Mouse (Mus musculus) CD4-positive naive resting alpha-beta T cell, adult 57 days (primary cell): ENCODE data around the gene Gtf2i. TPM values are rescaled to one million over a fixed set of nuclear protein-coding genes. Genes with fewer than 3 reads are reported as not detected.

ENCODE experiments used
- total RNA-seq: library from RNA; stranded (reverse); gene quantifications from one replicate; pipeline ENCODE4 v1.2.4, GENCODE M21; 2023

The Gtf2i gene
- 190 TPM for total RNA-seq

DNA sequence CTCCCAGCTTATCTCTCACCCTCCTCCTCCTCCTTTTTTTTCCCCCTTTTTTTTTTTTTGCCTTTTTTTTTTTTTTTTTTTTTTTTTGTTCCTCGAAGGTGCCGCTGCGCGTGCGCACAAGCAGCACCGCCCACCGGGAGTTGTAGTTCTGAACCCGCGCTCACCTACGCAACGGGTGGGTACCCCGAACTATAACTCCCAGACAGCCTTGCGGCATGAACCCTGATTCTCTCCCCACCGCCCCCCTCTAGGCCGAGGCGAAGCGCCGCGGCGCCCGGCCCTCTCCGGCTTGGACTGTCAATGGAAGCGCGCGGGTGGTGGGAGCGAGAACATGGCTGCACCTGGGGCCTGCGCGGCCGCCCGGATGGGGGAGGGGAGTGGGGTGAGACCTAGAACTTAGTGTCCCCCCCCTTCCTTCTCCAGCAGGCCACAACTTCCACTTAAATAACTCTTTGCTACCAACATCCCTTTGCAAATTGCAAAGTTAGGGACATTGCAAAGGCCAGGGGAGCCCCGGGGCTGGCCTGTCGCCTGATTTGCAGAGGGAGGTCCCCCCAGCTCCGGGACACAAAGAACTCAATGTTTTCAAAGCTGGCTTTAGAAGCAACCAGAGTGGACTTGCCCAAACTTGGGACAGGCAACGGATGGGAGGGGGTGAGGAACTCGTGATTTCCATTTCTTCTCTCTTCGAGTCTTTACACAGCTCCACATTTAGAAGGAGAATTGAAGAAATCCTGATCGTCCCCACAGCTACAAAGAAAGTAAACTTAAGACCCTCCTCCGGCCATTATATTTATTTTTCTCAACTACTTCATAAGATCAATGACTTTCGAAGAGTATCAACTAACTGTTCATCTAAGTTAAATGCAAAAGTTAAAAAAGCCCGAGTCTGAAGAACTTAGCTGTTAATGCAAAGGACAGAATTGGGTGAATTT, at the start of gene Gtf2i:
TSS of gene Gtf2i (minus strand) at position 73 of the 935 bp plus-strand sequence.

DNA sequence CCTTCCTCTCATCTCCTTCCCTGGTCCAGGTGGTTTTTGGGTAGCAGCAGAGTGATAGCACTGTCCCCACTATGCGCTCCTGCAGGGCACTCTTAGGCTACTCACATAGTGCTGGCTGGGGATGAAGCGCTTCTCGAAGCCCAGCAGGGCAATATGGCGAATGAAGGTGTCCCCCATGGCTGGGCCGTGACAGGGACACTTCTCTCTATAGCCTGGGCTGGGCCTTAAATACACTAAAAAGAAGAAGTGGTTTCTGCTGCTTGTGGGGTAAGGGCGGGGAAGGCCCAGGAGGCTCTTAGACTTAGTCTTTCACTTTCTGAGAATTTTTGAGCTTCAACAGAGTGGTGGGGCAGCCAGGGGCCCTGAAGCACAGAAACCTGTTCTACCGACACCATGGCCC, 85.2 kb downstream of the Gtf2i start, which contains the start of gene Ncf1:
TSS of gene Ncf1 (minus strand) at position 235 of the 400 bp plus-strand sequence.

Other genes starting within 250 kb of the Gtf2i start
- gene Castor2, start 215.0 kb downstream of the Gtf2i start, total RNA-seq: 10.3 TPM
- 36.1 TPM for gene Rcc1l, start 138.0 kb downstream of the Gtf2i start, total RNA-seq
- gene Gtf2ird2, start 130.7 kb downstream of the Gtf2i start, total RNA-seq: 23.6 TPM
- 16.7 TPM for gene Ncf1, start 85.1 kb downstream of the Gtf2i start, total RNA-seq
- 24.3 TPM for gene Gtf2ird1, start 142.0 kb upstream of the Gtf2i start, total RNA-seq
- gene Clip2, start 237.7 kb upstream of the Gtf2i start, total RNA-seq: 6.4 TPM
- gene Syna, start 245.4 kb upstream of the Gtf2i start, total RNA-seq: not detected